Mouse (Mus musculus) CH12.LX (cell line): ENCODE measurements at regions not wholly inside any gene's neighbourhood (a gene's known extent, or its start where the extent isn't known, plus 50 kb on each side); places are given as distances from the start of the nearest gene placed in this dataset.

ENCODE experiments used
- BHLHE40 ChIP-seq: IDR thresholded peaks from 2 replicates; pipeline ENCODE4 v1.6.1; 2011; ENCODE audit warnings: mild to moderate bottlenecking, low read depth, low read length, improper control_type of control experiment
- CHD1 ChIP-seq: IDR thresholded peaks from 2 replicates; pipeline ENCODE4 v1.6.1; 2012; ENCODE audit warnings: low read depth, low read length, improper control_type of control experiment, inconsistent platforms
- CTCF ChIP-seq, 2 experiments: IDR thresholded peaks in 1 of 2; conservative IDR thresholded peaks in 1 of 2; 2 replicates each; pipeline ENCODE4 v1.5.1; 2011 to 2012; ENCODE audit warnings: low read depth in 2 of 2, low read length in 2 of 2, improper control_type of control experiment in 1 of 2, inconsistent platforms in 1 of 2, mild to moderate bottlenecking in 1 of 2, moderate library complexity in 1 of 2
- ELF1 ChIP-seq: IDR thresholded peaks from 2 replicates; pipeline ENCODE4 v1.6.1; 2014; ENCODE audit warnings: low read depth, mild to moderate bottlenecking, inconsistent platforms, low read length, improper control_type of control experiment
- EP300 ChIP-seq: IDR thresholded peaks from 2 replicates; pipeline ENCODE4 v1.6.1; 2011; ENCODE audit warnings: low read length, improper control_type of control experiment
- HCFC1 ChIP-seq: IDR thresholded peaks from 2 replicates; pipeline ENCODE4 v1.6.1; 2012; ENCODE audit warnings: low read depth, mild to moderate bottlenecking, inconsistent platforms, low read length, improper control_type of control experiment
- MAX ChIP-seq: IDR thresholded peaks from 2 replicates; pipeline ENCODE4 v1.6.1; 2011; ENCODE audit warnings: low read length, improper control_type of control experiment
- MEF2A ChIP-seq: IDR thresholded peaks from 2 replicates; pipeline ENCODE4 v1.6.1; 2014; ENCODE audit warnings: low read depth, mild to moderate bottlenecking, inconsistent platforms, low read length, improper control_type of control experiment, borderline replicate concordance
- MXI1 ChIP-seq: IDR thresholded peaks from 2 replicates; pipeline ENCODE4 v1.6.1; 2011; ENCODE audit warnings: mild to moderate bottlenecking, low read depth, low read length, improper control_type of control experiment
- MYC ChIP-seq: IDR thresholded peaks from 2 replicates; pipeline ENCODE4 v1.6.1; 2011; ENCODE audit warnings: low read depth, mild to moderate bottlenecking, improper control_type of control experiment, low read length
- POLR2A ChIP-seq: IDR thresholded peaks from 2 replicates; pipeline ENCODE4 v1.6.1; 2011; ENCODE audit warnings: low read depth, mild to moderate bottlenecking, improper control_type of control experiment, low read length
- POLR2AphosphoS2 ChIP-seq: IDR thresholded peaks from 2 replicates; pipeline ENCODE4 v1.6.1; 2011; ENCODE audit warnings: low read depth, low read length, improper control_type of control experiment
- RAD21 ChIP-seq: IDR thresholded peaks from 2 replicates; pipeline ENCODE4 v1.6.1; 2011; ENCODE audit warnings: low read depth, mild to moderate bottlenecking, low read length, improper control_type of control experiment, moderate library complexity

DNA sequence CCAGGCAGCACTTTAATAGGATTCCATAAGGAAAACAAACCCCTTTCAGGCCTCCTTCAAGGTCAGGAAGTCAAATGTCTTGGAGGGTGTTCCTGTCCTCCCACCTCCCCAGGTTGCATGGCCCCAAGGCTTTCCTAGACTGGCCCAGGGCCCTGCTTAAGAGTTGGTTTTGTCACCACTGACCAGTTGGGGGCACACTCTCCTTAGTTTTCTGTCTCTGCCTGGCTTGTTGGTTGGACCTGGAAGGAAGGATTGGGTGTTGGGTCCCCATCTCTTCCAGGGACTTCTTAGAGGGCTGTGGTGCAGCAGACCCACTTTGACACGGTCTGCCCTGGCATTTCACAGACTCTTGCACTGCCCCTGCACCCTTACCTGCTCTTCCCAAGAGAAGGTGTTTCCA is 273.1 kb downstream of the Cyp26b1 start:
- no peak for TF ChIP-seq MYC
- peak; percentile 49 for TF ChIP-seq RAD21
- TF ChIP-seq CTCF (conservative IDR thresholded peaks at IDR 0.05 in 1 of 2, IDR thresholded peaks at IDR 0.05 in 1 of 2; ENCODE audit: low read depth in 2 of 2, low read length in 2 of 2) = peak in 1 of 2 experiments; percentile 52; a peak in 2 of 4 replicates
- TF ChIP-seq POLR2A = no peak
- TF ChIP-seq EP300 = no peak
- no peak for TF ChIP-seq HCFC1
- TF ChIP-seq MXI1 = no peak
- no peak for TF ChIP-seq MEF2A
- TF ChIP-seq MAX = no peak
- TF ChIP-seq ELF1 = no peak
- TF ChIP-seq BHLHE40 = no peak
- no peak for TF ChIP-seq CHD1
- TF ChIP-seq POLR2AphosphoS2 = no peak
